Mouse (Mus musculus): ENCODE results near the gene Cog7. TPM values are rescaled to one million over a fixed set of nuclear protein-coding genes. Genes with fewer than 3 reads are reported as not detected.

Cog7 gene
- polyA plus RNA-seq, 1 experiment from 2014 or later = 48.9 TPM

- CTCF ChIA-PET = no interaction called here
- ATAC-seq (no peak), DNase-seq (ENCODE audit: low read depth, low spot score) (no peak)
Measured at GRCm38 (mm10) chr7:121864858-121865585, 116.5 kb downstream of the Cog7 start, which contains the start of gene Scnn1b. TSS of gene Scnn1b (plus strand) at chr7:121865038.

DNA sequence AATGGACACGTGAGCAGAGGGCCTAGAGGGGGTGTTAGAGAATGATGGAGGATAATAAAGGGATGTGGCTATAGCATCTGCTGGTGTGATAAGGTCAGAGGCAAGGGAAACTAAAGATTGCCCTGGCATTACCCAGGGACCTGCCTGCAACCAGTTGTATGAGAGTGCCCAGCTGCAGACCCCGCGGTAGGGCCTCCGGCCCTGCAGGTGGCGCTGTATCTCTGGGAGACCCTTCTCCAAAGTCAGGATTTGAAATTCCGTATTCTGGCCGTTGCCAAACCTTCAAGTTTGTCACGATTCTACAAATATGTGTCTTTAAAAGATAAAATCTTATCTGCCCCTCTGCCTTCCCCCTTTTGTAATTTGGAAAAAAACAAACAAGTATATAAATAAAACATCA, 122.6 kb downstream of the Cog7 start:
- in situ Hi-C loops (cut with MboI; ENCODE audit: low pct_unique_long_range_greater_than_20kb) = no loop called here
- peak; percentile 50 for TF ChIP-seq CTCF (IDR thresholded peaks at IDR 0.05)
- DNase-seq (ENCODE audit: low read depth, low spot score) (no peak), ATAC-seq (no peak)
- CTCF ChIA-PET = no interaction called here
- no peaks in the 10 kb centered on the region for H3K27me3 ChIP-seq
- POLR2A ChIA-PET = no interaction called here

More at GRCm38 (mm10) chr7:121864858-121865585, 116.5 kb downstream of the Cog7 start, which contains the start of gene Scnn1b:
- TF ChIP-seq CTCF (IDR thresholded peaks at IDR 0.05) = no peak
- in situ Hi-C loops (cut with MboI; ENCODE audit: low pct_unique_long_range_greater_than_20kb) = no loop called here
- no peaks in the 10 kb centered on the region for H3K27me3 ChIP-seq
- POLR2A ChIA-PET = no interaction called here

DNA sequence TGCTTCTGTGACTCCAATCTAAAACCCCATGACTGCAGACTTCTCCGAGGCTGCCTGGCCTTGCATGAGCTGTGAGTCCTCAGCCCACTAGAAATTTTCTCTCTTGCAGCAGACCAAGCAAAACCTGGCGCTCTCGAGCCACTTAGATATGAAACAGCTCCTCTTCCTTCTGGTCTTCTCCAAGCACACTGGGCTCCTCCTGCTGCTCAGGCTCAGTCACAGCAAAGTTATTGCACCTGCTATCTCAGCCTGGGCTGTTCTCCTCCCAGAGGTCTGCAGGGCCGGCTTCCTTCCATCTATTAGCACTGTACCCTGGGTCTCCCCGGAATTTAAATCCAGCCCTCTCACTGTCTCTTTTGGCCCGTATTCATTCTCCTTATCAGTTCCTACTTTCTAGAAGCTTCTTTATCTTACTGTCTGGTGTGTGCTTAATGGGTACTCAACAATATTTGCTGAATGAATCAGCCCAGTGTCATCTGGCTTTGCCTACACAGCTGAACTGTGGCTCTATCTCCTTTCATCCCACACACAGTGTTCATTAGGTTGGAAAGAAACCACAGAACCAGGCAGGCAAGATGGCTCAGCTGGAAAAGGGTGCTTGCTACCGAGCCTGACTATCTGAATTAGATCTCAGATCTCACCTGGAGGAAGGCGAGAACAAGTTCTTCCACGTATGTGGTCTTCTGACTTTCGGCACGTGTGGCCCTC, 124.2 kb downstream of the Cog7 start:
- DNase-seq (ENCODE audit: low read depth, low spot score) (no peak), ATAC-seq (no peak)
- CTCF ChIA-PET = interaction anchor here (1.0 kb wide), 1 partner anchor 110 kb away, joined by 3 read pairs; no protein-coding TSS in a partner anchor
- H3K27me3 ChIP-seq = no peaks in the 10 kb centered on the region
- in situ Hi-C loops (cut with MboI; ENCODE audit: low pct_unique_long_range_greater_than_20kb) = no loop called here
- no peak for TF ChIP-seq CTCF (IDR thresholded peaks at IDR 0.05)
- POLR2A ChIA-PET = no interaction called here

DNA sequence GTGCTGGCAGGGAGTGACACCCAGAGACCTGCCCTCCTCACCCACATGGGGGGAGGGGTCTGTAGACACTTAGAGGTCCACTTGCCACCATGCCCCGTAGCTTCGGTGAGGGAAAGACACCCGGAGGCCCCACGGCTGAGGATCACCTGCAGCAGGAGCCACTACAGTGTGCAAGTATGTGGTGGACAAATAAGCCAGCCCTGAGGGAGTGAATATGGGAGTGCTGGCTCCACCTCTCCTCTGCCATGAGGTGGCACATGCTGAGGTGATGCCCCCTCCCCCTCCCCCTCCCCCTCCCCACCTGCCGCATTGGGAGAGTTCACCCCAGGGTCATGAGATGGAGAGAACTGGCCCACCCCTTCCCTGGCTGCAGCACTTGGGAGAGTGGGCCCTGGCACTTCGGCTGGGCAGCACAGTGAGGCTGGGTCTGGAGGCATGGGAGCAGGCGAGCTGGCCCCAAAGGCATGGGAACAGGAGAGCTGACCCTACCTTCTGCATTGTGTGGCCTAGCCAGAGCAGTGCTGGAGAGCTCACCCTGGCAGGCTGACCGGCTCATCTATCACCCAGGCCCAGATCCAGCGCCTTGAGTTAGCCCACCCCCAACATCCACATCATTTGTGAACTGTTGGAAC, 132.9 kb downstream of the Cog7 start:
- no peaks in the 10 kb centered on the region for H3K27me3 ChIP-seq
- no peak for TF ChIP-seq CTCF (IDR thresholded peaks at IDR 0.05)
- ChIA-PET POLR2A (no interaction called here), CTCF (no interaction called here)
- no peak for ATAC-seq
- in situ Hi-C loops (cut with MboI; ENCODE audit: low pct_unique_long_range_greater_than_20kb) = no loop called here
- no peak for DNase-seq (ENCODE audit: low read depth, low spot score)

GRCm38 (mm10) chr7:121845964-121846363, 135.5 kb downstream of the Cog7 start:
- TF ChIP-seq CTCF (IDR thresholded peaks at IDR 0.05) = no peak
- DNase-seq (ENCODE audit: low read depth, low spot score) (no peak), ATAC-seq (no peak)
- no peaks in the 10 kb centered on the region for H3K27me3 ChIP-seq
- POLR2A ChIA-PET = no interaction called here
- CTCF ChIA-PET = no interaction called here
- in situ Hi-C loops (cut with MboI; ENCODE audit: low pct_unique_long_range_greater_than_20kb) = no loop called here

DNA sequence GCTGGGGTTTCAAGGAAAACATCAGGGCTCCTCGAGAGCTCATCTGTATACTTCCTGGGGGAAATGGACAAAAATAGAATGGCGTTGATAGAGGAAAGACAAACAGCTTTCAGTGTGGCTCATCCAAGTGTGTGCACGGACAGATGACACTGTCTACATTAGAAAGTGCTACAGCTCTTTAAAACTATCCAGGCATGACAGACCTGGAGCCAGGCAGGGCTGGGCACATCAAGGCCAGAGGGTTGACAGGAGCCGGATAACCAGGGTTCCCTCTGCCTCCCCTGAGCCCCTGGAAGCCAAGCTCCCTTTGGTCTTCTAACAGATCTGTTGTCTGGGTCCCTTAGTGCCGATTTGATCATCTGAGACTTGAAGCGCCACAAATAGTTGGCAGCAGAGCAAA, 139.3 kb downstream of the Cog7 start:
- POLR2A ChIA-PET = no interaction called here
- in situ Hi-C loops (cut with MboI; ENCODE audit: low pct_unique_long_range_greater_than_20kb) = no loop called here

GRCm38 (mm10) chr7:121840810-121841209, 140.7 kb downstream of the Cog7 start:
- ChIA-PET CTCF (no interaction called here), POLR2A (no interaction called here)
- in situ Hi-C loops (cut with MboI; ENCODE audit: low pct_unique_long_range_greater_than_20kb) = no loop called here
- no peak for TF ChIP-seq CTCF (IDR thresholded peaks at IDR 0.05)
- DNase-seq (ENCODE audit: low read depth, low spot score) (no peak), ATAC-seq (no peak)
- no peaks in the 10 kb centered on the region for H3K27me3 ChIP-seq

More for the DNA sequence above, 139.3 kb downstream of the Cog7 start:
- H3K27me3 ChIP-seq = no peaks in the 10 kb centered on the region
- no peak for ATAC-seq
- CTCF ChIA-PET = no interaction called here
- no peak for TF ChIP-seq CTCF (IDR thresholded peaks at IDR 0.05)
- no peak for DNase-seq (ENCODE audit: low read depth, low spot score)

- peaks cover 4% of the 10 kb centered on the region for H3K27me3 ChIP-seq
- in situ Hi-C loops (cut with MboI; ENCODE audit: low pct_unique_long_range_greater_than_20kb) = no loop called here
- ChIA-PET POLR2A (no interaction called here), CTCF (interaction anchor here (1.0 kb wide), 1 partner anchor 21 kb away, joined by 4 read pairs; no protein-coding TSS in a partner anchor)
- no peak for TF ChIP-seq CTCF (IDR thresholded peaks at IDR 0.05)
- ATAC-seq (no peak), DNase-seq (ENCODE audit: low read depth, low spot score) (no peak)
Measured at GRCm38 (mm10) chr7:121836827-121837226, 144.7 kb downstream of the Cog7 start.

- ATAC-seq (no peak), DNase-seq (ENCODE audit: low read depth, low spot score) (no peak)
- peaks cover 4% of the 10 kb centered on the region for H3K27me3 ChIP-seq
- POLR2A ChIA-PET = no interaction called here
- CTCF ChIA-PET = interaction anchor here (1.0 kb wide), 1 partner anchor 13 kb away, joined by 3 read pairs; no protein-coding TSS in a partner anchor
- no peak for TF ChIP-seq CTCF (IDR thresholded peaks at IDR 0.05)
- in situ Hi-C loops (cut with MboI; ENCODE audit: low pct_unique_long_range_greater_than_20kb) = no loop called here
Measured at GRCm38 (mm10) chr7:121835392-121835791, 146.1 kb downstream of the Cog7 start.

Other genes with a start within 250 kb of the Cog7 start
- gene Scnn1g, start 247.2 kb downstream of the Cog7 start, polyA plus RNA-seq (2021) = 0.78 TPM
- gene Scnn1b, start 116.7 kb downstream of the Cog7 start, polyA plus RNA-seq (2021) = 0.03 TPM
- 37.6 TPM for gene Gga2, start 39.5 kb upstream of the Cog7 start, polyA plus RNA-seq (2021)
- 30.9 TPM for gene Ubfd1, start 85.5 kb upstream of the Cog7 start, polyA plus RNA-seq (2021)
- gene Ears2, start 85.6 kb upstream of the Cog7 start, polyA plus RNA-seq (2021) = 9.3 TPM
- gene Ndufab1, start 120.2 kb upstream of the Cog7 start, polyA plus RNA-seq (2021) = 328 TPM
- 4.6 TPM for gene Palb2, start 151.3 kb upstream of the Cog7 start, polyA plus RNA-seq (2021)
- 54.1 TPM for gene Dctn5, start 151.3 kb upstream of the Cog7 start, polyA plus RNA-seq (2021)
- 55.8 TPM for gene Plk1, start 177.7 kb upstream of the Cog7 start, polyA plus RNA-seq (2021)
- gene Ern2, start 204.5 kb upstream of the Cog7 start, polyA plus RNA-seq (2021) = not detected
- gene Chp2, start 237.8 kb upstream of the Cog7 start, polyA plus RNA-seq (2021) = not detected